Mouse (Mus musculus) kidney, adult 8-10 months (tissue): Measurements from ENCODE around the gene Pdhx.
A peak's percentile ranks its signal among the peaks of the same experiment; 100 is the strongest.

ENCODE experiments used
- DNase-seq, 2 experiments: peaks; one replicate each; pipeline ENCODE4 v3.0.0; 2022

The Pdhx gene

DNA sequence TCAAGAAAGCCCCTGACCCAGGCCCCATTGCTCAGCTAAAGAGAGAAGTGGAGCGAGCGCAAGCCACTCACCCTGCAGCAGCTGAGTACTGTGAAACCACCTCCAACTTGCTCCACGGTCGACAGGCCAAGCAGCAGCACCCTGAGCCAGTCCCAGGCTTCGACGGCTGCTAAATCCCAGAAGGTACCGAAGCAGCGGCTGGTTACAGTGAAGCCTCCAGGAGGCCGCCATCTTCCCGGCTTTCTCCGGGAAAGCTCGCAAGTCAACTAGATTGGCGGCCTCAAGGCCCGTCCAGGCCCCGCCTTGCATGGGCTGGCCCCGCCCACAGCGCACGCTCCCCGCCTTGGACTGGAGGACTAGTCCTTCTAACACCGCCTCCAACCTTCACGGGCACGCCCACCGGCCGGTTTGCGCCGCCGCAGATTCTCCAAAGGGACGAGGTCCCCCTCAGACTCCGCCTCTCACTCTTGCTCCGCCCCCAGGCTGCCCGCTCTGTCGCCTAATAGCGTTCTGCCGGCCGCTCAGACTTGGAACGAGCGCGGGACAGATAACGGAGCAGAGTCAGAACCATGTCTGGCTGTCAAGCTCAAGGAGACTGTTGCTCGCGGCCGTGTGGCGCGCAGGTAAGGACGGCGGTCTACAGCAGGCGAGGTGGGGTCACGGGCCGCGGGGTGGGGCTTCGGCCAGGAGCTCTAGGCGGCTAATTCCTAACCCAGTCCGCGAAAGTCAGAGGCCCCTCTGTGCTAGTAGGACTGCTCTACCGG is at the start of gene Pdhx, which contains the start of gene Apip:
Pdhx (minus strand) TSS at position 295 of the 764 bp plus-strand sequence.
Apip (plus strand) TSS at position 457 of the 764 bp plus-strand sequence.
- peak; percentile 100 for DNase-seq

DNA sequence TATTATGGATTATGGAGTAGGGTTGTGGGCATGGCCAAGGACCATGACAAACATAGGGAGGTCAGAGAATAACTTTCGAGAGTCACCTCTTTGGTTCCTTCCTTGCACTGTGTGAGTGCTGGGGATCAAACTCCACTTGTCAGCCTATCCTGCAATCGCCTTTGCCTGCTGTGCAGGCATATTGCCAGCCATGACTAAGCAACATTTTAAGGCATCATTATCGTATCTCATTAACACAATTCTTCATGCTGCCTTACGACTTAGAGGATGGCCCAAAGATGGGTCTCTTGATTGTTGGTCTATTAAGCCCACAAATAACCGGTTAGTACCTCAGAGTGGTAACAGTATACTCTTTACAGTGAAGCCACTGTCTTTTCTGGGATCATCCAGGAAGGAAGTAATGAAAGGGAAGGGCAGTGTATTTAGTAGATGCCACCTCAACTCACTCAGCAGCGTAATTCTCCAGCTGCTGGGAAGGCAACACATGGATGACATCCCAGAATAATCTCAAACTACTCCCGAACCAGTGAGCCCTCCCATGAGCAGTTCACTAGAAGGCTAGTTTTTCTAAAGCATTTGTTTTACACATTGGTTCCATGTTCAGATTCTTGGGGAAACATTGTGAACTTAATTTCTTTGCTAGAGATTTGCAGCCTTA is 46.0 kb upstream of the Pdhx start:
- DNase-seq, result peak; percentile 36 to 43

DNA sequence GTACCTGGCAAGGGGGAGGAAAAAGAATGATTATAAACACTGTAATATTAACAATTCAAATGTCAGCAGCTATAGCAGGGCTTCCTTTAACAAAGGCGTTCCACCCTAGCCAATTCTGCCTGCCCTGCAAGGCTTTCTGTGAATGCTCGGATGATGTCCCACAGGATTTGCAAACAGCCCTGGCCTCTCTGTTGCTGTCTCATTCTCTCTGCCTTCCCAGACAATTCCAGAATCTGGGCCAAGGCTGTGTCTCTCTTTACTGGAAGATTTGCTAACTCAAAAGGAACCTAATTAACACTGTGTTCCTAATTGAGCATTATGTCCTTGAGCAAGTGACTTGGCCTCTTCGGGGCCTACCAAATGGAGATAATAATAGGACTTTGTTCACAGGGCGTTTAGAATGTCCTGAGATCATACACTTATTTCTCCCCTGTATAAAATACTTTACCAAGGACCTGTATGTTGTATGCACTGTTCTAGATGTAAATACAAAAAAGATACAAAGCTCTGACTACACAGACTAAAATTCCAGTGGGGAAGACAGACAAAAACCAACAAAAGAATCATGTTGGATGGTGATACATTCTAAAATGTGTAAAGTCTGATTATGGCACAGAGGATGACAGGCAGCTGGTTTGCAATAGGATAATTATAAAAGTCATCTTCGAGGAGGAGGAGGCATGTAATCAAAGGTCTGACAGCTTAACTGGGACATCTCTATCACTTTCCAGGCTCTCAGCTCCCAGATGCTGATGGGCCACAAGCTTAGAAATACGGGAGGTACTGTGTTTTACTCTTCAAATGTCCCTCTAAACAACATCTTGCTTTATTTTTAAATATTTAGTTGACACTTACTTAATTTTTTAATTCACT is 45.2 kb upstream of the Pdhx start:
- no peak for DNase-seq

DNA sequence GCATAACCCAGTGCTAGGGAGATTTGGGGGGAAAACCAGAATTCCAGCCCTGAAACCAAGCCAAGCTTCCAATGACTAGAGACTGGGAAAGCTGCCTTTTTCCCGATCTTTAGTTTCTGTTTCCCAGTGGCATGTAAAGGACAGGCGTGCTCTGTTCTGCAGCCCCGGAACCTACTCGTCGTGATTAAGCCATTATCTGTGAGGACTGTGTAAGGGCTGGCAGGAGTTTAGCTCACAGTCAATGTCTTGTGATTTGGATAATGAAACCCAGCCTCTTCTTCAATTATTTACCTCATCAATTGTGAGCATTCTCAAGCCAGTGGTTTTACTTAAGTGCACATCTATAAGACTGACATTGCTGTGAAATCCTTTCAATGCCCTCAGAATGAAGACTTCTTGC is 43.9 kb upstream of the Pdhx start:
- no peak for DNase-seq

DNA sequence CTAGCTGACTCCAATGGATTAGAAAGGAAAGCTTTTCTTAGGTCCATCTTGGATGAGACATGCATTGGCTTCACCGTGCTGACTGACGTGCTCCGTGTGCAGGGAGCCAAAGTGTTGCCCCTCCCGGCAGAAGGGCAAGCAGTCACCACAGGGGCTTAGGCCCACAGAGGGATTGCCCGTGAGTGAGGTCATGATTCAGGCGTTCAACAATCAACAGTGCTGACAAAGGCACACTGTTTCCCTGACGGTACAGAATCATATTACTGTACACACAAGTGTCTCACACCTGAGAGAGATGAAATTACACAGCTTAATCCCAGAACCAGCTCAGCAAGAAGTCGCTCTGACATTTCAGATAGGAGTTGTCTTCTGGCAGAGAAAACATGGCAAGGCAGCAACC is 38.4 kb upstream of the Pdhx start:
- DNase-seq, result no peak

DNA sequence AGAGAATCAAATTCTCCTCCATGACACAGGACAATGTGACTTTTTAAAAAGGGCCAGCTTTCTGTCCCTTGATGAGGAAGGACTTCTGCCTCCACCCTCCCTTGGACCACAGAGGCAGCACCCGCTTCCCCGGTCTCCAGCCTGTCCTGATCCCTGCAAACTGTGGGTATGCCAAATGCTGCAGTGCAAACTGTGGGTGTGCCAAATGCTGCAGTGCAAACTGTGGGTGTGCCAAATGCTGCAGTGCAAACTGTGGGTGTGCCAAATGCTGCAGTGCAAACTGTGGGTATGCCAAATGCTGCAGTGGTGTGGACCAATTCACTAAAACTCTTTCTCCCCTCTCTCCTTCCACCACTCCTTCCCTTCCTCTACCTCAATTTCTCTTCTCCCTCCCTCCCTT is 32.9 kb upstream of the Pdhx start:
- no peak for DNase-seq

DNA sequence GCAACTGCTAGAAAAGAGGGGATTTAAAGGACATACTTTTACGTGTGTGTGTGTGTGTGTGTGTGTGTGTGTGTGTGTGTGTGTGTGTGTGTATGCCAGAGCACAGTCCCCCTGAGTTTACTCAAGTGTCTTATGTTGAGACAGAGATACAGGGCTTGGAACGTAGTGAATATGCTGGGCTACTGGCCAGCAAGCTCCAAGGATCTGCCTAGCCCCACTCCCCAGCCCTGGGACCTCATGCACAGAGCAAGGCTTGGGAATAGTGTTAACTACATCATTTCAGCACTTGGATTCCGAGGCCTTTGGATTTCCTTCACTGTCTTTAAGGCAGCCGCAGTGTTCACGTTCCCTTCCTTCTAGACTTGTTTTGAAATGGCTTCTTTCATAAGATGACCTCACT is 29.3 kb upstream of the Pdhx start:
- DNase-seq, result no peak

DNA sequence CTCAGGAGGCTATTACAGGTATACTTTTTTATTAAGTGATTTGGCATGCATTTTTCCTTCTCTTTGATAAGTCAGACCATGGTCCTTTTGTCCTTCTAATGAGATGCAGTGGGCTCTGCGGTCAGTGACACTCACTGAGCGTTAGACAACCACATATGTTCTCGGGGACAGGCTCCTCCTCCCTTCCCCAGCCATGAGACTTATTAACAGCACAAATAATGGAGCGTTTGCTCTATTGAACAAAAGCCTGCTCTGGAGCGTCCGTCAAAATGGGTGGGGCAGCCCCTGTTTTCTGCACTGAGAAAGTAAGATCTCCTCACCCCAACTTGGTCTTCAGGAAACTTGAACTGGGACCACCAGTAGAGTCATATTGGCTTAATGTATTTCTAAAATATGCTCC is 16.2 kb upstream of the Pdhx start:
- no peak for DNase-seq

DNA sequence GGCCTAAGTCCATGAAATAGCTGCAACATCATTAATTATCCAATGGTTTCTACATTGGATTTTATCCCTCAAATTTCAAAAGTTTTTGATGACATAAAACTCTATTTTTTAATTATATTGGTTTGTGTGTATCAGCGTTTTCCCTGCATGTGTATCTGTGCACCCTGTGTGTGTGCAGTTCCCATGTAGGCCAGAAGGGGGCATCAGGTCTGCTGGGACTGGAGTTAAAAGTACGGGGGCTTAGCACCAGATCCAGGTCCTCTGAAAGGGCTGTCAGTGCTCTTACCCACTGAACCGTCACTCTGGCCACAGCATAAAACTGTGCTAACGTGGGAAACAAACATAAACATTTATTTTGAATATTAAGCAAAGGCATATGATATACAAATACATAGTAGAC is 14.8 kb upstream of the Pdhx start:
- DNase-seq, result no peak

DNA sequence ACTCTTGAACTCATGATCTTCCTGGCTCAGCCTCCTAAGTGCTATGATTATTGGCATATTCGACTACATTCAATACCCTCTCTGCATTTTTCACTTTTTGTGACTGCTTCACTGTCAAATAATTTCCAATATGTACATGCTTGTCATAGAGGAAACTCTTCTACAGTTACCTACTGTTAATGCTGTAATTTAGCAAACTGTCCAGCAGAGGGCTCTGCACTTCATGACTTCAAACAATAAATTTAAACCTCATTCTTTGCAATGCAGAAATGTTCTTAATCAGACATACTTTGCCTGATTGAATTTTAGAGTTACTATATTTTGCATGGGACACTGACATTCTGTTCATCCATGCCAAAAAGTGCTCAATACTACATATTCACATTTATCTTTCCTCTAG is 13.1 kb upstream of the Pdhx start:
- DNase-seq, result no peak

DNA sequence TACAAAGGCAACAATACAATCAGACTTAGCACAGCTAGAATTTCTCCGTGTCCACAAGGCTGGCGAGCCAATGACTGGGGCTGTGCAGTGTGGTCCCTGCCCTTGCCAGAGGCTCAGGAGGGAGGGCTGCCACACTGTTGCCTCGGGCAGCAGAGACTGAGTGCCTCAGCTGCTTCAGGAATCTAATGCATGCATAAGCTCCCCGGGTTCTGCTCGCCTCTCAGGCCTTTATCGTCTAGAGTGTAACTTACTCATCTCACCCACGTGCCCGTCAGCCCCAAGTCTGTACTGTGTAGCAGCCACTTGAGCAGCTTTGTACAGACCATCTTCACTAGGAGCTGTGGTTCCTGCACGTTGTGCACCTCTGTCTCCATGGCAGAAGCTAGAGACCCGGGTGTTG is 12.3 kb upstream of the Pdhx start:
- no peak for DNase-seq

DNA sequence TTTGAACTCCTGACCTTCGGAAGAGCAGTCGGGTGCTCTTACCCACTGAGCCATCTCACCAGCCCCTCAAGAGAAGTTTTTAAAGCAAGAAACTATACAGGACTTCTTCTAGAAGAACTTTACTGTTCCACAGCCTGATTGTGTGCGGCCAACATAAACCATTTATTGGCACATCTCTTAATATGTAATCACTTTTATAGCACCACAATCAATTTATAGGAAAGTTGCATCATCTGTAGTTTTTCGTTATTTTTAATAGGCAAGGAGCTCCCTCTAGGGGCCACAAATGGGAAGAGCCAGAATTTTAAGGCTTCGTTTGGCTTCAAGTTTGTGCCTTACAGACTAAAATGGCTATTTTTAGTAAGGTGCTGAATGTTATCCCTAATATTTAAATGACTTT is 11.1 kb upstream of the Pdhx start:
- peak in 1 of 2 experiments; percentile 23 for DNase-seq

DNA sequence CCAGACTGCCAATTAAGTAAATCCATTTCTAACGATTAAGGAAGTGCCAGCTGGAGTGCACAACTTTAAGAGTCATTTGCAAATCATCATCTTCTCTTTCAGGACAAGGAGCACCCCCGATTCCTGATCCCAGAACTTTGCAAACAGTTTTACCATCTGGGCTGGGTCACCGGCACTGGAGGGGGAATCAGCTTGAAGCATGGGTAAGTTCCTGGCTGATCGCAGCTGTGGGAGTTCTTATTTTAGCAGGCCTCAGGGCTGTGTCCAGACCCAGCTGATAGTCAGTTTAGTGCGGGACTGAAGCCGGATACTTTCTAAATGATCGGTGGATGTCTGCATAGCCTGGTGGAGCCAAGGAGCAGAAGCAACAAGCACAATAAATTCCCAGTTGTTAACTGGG is 9.5 kb upstream of the Pdhx start:
- DNase-seq, result no peak

DNA sequence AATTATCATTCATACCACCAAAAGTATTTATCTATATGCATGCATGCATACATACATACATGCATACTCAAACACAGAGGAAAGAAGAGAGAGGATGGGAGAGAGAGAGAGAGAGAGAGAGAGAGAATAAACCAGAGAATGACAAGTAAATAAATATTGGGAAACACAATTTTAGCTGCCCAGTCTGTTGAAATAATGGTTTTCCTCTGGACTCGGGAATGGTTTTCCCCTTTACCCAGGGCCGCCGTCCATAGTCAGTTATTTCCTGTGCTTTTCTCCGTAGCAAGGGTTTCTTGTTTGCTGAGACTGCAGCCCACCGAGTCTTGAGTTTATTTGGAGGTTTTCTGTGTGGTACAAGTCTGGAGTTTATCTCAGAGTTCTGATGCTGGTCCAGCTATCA is 8.4 kb upstream of the Pdhx start:
- no peak for DNase-seq

DNA sequence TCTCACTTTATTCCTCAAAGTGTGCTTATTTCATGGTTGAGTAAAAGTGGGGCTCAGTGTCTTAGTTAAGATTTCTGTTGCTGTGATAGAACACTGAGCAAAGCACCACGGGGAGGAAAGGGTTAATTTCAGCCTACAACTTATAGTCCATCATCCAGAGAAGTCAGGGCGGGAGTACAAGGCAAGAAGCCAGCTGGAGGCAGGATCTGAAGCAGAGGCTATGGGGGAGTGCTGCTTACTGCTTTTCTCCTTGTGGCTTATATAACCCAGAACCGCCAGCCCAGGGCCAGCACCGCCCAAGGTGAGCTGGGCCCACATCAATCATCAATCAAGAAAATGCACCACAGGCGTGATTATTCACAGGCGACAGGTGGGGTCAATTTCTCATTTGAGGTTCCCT is 7.8 kb upstream of the Pdhx start:
- DNase-seq, result no peak

DNA sequence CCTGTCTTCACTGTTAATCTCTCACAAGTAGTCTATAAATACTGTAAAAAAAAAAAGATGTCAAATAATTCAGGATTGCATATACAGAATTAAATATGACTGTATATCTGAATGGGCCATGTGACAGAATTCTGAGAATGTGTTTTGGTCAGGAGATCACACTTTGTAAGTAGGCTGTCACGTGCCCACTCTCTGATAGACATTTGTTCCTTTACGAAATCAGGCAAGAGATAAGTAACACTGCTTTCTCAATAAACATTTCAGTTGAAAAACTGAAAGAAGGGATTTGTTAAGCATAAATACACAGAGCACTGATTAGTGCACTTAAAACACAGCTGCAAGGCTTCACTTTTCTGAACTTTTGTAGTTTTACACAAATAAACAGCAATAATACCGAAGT is 2.7 kb downstream of the Pdhx start:
- DNase-seq, result no peak

DNA sequence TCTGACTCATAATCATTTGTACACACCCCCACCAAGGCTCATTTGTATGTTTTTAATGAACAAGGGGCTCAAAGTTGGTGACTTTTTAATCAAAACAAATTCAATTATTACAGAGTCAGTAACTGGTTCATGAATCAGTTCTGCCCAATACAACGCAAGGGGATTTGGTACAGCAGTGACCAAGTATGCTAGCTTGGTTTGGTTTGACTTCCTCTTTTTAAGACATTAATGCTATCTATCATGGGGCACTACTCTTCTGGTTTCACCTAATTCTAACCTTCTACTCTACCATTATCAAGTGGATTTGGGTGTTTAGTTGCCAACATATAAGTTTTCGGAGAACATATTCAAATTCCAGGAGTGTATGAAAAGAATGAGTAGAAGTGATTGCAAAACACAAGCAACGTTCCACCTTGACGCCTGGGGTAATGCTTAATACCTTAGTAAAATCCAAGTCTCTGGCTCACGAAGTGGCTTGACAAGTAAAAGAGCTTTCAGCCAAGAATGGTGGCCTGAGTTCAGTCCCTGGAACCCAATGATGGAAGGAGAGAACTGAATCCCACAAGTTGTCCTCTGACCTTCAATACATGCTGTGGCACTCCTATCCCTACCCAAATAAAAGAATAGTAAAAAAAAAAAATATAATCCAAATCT is 3.4 kb downstream of the Pdhx start:
- DNase-seq, result no peak

DNA sequence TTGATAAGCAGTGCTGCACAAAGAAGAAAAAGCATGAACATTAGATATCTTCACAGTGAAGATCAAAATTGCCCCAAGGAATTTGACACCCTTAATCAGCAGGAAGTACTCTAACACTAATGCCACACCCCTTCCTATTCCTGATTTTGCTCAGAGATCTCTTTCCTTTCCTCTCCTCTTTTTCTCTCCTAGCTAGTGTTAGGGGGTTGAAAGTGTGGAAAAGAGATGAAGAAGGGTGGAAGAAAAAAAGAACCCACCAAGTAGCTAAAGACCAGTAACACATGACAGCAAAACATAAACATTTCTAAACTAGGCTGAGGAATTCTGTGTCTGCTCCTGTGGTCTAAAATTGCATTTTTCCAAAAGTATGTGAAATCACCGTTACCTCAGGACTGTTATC is 4.7 kb downstream of the Pdhx start:
- no peak for DNase-seq

DNA sequence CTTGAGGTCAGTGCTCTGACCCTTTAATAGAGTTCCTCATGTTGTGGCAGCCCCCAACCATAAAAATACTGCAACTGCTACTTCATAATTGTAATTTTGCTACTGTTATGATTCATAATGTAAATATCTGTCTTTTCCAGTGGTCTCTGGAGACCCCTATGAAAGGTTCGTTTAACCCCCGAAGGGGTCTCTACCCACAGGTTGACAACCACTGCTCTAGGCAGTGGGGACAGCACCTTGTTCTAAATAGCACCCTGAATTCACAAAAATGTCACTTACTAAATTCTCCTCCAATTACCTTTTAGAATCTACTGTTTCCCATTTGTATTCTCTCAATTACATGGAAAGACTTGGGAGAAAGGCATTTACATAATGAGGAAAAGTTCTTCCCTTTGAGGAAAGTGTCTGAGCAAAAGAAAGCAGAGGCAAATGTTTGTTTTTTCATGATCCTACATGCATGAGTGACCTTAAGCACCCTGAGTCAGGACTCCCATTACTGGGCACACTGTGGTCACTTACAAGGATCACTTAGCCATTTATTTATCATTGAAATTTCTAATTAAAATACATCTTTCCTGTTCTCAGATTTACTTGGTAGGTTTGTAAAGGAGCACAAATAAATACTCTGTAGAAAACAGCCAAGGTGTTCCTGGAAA is 5.6 kb downstream of the Pdhx start:
- no peak for DNase-seq

DNA sequence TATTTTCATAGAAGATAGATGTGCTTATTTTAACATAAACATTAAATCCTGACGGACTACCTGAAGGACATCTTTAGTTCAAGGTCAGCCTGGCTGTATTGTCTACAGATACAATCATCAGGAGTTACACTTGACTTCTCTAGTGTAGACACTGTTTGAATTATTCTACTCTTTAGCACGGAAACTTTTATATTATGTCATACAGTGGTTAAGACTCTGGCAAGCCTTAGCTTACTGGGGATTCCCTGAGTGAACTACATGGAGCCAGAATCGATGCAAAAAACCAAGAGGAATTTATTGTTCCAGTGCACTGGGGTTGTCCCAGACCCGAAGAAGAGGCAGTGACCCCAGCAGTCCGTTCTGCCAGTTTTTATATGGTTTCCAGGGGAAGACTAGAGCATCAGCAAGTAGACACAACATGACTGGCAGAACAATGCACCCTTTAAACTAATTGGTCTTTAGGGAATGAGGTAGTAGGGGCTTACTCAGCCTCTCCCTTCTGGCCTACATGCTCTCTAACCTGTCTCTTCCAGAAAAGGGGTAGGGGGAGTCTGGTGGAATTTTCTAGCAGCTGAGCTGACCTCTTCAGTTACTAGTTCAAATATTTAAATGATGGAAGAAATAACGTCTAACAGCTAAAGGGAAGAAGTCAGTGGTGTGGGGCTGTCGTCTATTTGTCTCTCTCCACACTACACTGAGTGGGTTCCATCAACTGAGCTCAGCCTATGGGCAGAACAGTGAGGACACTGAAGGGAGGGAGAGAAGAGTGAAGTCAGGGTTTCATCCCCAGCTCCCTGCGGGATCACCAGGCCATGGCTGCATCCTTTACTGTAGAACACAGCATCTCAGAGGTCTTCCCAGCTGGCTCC is 6.4 kb downstream of the Pdhx start:
- DNase-seq, result no peak

DNA sequence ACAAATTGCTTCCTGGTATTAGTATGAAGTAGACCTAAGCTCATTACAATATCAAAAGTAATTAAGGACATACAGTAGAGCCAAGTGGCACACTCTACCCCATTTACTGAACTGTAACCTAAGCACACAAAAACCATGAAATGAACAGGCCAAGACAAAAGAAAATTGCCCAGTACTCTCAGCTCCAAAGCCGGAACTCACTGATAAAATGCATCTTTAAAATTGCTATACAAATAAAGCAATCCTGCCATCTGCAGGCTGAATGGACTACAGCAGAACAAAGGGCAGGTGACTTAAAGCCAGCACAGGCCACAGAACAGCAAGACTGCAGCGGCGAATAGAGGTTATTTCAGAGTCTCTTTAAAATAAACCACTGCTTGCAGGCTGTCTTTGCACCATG is 10.4 kb downstream of the Pdhx start:
- peak; percentile 32 to 61 for DNase-seq

DNA sequence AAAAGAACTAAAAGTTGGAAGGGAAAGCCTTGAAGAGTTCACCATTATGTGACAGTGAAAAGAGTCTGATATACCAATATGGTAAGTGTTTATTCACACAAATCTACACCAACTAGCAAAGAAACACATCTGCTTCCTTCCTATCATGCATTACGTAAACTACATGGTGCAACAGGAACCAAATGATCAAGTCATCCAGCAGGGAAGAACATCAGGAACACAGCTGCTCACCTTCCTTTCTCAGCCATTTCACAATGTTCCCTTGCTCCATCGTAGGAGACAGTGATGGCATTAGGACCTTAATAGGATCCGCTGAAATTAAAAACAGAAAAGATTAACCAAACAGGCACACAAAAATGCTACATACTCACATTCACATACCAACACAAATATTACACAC is 15.0 kb downstream of the Pdhx start:
- DNase-seq, result no peak
